Mouse (Mus musculus): ENCODE results near the gene Lmx1b.

The Lmx1b gene

DNA sequence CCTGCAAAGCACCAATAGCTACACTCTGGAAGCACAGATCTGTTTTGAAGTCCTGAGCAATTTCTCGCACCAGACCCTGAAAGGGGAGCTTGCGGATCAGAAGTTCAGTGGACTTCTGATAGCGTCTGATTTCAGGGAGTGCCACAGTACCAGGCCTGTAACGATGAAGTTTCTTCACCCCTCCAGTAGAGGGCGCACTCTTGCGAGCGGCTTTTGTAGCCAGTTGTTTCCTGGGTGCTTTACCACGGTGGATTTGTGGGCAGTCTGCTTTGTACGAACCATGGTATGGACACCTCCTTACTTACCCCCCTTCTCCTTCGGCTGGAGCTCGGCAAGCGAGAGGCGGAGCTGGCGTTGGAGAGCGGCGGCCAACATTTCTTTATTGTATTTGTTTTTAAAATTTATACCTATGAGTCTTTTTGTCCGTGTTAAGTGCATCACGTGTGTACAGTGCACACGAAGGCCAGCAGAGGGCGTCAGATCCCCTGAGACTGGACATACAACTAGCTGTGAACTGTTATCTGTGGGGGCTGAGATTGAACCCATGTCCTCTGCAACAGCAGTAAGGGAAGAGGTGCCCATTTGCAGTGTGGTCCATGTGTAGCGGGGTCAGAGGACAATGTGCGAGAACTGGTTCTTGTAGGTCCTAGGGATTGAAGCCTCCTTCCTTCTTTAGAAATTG lies 12.3 kb upstream of the Lmx1b start:
- no peak for TF ChIP-seq GATA4 (IDR thresholded peaks at IDR 0.05; ENCODE audit: insufficient replicate concordance, low read length)

DNA sequence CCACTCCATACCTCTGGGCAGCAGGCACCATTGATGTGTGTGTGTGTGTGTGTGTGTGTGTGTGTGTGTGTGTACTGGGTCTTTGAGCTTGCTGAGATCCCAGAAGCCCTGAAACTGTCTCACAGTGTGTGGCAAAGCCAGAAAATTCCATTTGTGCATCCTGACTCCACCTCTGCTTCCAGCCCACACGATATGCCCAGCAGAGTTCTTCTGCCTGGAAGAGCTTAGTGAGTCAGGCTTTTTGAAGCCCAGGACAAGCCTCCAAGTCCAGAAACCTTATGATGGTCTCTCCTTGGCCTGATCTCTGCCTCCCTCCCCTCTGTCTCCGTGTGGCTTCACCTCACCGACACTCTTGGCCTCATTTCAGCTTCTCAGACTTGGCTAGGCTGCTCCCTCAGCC lies 9.1 kb upstream of the Lmx1b start:
- no peak for TF ChIP-seq GATA4 (IDR thresholded peaks at IDR 0.05; ENCODE audit: insufficient replicate concordance, low read length)

DNA sequence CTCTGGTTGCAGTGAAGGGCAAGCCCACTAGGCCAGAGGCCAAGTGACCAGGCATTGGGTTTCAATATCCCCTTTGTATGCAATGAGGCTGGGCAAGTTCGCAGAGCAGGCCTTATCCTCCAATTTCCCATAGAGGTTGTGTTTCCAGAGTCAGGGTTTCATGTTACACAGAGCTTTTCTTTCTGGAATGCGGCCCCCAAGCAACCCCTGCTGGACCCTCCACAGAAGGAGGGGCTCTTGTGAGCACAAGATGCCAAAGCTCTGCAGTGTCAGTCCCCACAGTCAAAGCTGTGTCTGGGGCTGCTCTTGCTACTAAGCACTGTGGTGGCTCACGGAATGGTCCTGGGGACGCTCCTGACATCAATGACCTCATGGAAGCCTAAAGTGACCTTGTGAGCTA lies 8.6 kb upstream of the Lmx1b start:
- TF ChIP-seq GATA4 (IDR thresholded peaks at IDR 0.05; ENCODE audit: insufficient replicate concordance, low read length): no peak

DNA sequence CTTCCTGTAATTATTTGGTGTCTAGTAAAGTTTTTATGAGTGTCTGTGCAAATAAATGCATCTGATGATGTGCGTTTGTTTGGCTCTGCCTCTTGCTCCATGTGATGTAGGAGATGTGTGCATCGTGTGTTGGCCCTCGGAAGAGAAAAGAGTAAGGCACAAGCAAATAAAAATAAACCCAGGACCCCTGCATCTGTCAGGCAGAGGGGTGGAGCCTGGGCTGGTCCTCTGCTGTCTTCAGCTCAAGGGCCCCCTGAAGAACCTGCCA lies 5.9 kb upstream of the Lmx1b start:
- TF ChIP-seq GATA4 (IDR thresholded peaks at IDR 0.05; ENCODE audit: insufficient replicate concordance, low read length): no peak

DNA sequence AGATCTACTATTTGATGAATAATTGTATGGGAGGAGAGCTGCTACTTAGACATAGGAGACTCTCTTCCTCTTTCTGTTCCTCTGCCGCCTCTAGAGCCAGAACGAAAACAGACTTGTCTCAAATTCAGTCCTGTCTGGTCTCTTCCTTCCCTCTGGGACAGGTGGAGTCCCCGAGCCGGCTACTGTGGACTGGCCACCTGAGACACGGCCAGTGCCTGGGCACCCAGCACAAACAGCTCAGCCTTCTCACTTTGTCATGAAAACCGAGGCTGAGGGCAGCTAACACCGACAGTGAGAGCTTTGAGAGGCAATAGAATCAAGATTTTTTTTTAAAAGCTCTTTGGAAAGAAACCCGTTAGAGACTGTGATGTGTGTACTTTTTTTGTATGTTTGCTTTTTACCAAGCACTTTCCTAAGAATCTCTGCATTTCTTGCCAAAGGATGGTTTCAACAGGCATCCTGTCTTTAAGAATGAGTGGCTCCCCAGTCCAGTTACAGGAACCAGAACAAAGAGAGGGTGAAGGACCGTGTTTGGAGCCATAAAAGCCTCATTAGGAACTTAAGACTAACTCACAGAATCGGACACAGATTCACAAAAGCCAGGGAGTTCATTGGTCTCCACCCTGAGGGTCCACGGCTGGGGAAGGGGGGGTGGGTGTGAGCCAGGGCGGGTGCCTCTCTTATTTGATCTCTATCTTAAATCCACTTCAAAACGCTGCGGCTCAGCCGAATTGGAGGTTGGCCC lies 5.4 kb upstream of the Lmx1b start:
- TF ChIP-seq GATA4 (IDR thresholded peaks at IDR 0.05; ENCODE audit: insufficient replicate concordance, low read length): no peak

DNA sequence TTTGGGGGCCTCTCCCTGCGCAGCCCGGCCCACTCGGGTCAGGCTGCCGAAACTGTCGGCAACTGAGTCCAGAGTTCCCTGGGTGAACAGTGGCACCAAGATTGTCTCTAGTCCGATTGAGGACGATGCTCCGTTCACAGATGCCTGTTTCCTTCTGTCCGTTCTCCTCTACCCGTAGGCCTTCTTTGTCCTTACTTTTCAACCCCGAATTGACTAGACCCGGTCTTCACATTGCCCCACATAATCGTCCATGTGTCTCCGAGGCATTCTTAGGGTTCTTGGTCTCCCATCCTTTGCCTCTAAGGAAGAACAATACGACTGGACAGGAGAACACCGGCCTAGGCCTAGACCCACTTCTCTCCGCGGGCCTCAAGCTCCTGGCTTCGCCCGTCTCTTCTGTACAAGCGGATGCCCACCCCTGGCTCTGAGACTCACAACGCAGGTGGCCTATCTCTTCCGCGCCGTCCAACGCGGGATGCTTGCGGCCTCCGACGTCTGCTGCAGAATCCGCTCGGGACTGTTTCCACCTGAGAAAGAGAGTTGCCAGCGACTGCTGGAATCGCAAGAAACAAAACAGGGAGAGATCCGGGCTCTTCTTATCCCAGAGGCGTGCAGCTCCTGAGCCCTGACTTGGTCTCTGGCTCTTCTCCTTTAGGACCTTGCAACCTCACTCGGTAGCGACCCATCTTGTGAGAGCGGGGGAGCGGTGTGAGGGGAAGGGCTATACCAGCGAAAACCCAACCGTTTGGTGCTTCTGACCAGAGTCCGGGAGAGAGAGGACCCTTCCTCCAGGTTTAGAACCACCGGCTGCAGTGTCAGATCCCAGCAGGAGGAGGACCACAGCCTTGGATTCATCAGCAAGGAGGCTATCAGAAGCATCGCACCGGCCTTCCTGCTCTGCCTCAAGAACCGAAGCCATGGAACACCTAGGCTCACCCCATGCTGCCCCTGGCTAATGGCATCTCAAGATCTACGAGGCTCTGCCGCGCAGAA lies 3.7 kb upstream of the Lmx1b start:
- no peak for TF ChIP-seq GATA4 (IDR thresholded peaks at IDR 0.05; ENCODE audit: insufficient replicate concordance, low read length)

DNA sequence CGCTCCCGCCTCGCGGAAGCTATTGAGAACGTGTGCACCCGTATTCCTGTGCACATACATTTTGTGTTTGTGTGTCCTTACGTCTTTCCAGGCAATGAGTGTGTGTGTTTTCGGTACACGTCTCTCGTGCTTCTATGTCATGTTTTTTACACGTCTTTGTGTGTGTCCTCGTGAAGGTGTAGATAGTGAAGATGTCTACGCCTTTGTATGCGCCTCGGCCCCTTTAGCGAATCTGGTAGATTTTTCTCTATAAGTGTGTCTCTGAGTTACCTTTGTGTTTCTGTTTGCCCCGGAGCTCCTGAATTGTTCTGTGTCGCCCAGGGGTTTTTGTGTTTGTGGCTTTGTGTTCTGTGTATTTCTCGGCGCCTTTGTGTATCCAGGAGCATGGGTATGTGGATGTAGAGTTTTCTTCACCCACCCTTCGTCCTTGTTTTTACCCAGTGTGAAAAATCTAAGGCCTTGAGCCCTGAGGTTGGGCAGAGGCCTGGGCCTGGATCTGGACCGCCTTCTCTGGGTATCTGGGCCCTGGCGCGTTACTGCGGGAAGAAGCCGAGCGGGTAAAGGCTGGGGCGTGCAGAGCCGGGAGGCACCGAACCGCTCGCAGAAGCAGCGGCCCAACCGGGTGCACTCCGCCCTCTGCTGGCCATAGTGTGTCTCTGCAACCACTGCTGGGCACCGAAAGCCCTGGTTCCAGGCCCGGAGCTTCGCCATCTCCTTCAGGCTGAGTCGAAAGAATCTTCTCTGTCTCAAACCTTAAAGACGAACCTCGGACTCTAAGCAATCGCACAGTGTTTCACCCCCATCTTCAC lies 2.5 kb upstream of the Lmx1b start:
- TF ChIP-seq GATA4 (IDR thresholded peaks at IDR 0.05; ENCODE audit: insufficient replicate concordance, low read length): no peak

DNA sequence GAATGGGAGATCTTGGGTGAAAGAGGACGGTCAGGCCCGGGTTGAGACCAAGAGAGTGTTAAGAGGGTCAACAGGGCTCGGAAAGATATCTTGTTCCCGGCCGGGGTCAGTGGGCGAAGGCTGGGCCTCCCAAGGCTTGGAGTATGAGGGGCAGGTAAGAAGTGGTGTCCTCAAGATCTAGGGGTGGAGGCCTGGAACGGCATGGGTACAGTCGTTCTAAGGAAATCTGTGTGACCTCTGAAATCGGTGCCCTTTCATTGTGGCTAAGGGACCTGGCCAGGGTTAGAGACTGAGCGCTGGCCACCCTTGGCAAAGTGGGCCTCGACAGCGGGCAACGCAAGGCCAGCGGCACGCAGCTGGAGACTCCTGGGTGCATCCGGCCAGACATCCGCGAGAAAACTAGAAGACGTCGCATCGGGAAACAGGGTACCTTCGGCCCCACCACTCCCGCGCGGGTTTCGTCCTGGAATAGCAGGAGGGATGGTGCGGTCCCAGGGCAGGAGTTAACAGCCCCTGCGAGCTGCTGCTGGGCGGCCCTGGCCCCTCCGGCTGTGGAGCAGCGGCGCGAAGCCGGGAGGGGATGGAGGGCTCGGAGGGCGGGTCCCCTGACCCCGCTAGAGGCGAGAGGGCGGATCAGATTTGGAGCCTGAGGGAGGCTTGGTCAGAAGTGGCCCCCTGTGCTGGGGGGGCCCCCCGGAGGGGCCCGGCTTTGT lies 1.7 kb upstream of the Lmx1b start:
- no peak for TF ChIP-seq GATA4 (IDR thresholded peaks at IDR 0.05; ENCODE audit: insufficient replicate concordance, low read length)

DNA sequence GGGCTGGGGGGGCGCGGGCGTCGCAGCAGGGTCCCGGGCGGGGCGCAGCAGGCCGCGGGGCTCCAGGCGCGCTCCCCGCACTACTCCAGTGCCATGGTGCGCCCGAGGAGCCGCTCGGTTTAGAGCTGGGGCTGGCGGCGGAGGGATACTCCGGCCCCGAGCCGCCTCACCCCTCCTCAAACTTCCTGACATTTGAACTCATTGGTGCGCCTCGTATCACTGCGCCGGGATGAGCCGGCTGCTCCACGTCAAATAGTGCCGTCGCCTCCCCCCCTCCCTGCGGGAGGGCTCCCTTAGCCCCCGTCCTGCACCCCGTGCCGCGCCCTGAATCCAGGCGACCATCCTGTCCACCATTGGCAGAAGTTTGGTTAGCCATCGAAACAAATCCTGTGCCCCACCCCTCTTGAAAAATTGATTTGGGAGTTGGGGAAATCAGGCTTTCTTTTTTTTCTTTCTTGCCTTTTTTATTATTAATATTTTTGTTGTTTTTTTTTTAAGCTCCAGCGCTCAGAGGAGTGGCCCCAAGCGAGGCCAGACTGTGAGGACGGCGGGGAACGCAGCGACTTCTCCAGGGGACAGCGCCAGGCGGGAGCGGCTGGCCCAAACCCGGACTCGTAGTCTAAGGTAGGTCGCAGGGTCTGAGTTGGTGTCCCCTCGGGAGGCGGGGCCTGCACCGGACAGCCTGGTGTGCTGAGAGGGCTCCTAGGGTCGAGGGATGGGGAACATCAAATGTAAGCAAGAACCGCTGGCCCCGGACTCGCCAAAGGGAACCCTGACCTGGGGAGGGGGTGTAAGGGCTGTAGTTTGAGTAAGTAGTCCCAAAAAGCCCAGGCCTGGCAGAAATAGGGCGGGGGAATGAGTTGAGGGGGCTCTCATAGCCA lies 907 bp upstream of the Lmx1b start:
- TF ChIP-seq GATA4 (IDR thresholded peaks at IDR 0.05; ENCODE audit: insufficient replicate concordance, low read length): no peak

DNA sequence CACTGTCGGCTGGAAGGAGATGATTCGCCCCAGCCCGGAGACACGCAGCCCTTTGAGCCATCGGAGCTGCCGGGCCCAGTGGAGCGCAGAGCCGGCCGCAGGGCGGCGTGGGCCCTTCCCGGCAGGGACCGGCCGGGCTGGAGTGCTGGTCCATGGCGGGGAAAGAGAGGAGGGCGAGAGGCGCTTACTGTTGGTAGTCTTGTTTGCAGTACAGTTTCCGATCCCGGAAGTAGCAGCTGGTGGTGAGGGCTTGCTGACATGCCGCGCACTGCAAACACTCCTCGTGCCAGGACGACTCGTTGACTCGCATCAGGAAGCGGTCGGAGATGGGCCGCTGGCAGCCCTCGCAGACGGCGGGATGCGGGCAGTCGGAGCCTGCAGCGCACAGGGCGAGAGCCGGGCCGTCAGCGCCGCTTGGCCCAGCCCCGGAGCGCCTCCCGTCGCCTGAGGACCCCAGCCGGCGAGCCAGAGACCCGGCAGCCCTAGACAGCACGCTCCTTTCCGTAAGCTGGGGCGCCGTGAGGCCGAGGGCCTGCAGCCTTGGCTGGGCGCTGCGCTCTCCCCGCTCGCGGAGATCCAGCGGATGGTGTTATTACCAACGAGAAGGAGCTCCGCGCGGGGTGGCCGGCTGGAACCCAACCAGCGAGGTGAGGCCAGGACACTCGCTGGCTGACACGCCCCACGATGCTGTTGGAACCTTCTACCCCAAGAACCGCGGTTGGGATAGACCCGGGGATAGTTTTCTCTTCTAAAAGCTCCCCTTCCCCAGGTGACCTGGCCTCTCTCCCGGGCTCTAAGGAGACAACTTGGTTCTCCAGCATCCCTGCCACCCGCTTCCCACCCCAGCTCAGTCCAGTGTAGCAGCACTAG lies 775 bp downstream of the Lmx1b start:
- TF ChIP-seq GATA4 (IDR thresholded peaks at IDR 0.05; ENCODE audit: insufficient replicate concordance, low read length): no peak

DNA sequence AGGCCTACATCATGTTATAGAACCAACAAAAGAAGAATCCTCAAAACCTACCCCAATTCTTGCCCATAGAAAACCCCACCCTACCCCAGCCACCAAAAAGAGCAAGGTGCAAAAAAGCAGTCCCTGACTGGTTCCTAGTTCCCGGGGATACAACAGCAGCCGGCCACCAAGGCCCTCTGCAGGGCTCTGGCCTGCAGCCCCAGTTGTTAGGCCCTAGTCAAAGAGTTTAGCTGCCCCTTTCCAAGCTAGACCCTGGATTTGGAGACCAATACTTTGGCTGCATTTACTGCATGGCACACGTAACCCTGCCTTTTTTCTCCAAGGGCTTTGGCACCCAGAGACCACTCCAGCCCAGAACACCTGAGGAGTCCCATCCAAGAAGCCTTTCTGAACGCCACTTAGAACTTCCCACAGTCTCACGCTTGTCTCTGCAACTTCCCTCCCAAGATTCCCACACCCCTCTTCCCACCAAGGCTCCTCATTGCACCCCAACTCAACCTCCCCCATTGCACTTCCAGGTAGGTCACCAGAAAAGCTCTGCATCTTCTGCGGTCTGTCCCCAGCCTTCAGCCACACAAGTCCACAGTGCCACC lies 2.1 kb downstream of the Lmx1b start:
- no peak for TF ChIP-seq GATA4 (IDR thresholded peaks at IDR 0.05; ENCODE audit: insufficient replicate concordance, low read length)

DNA sequence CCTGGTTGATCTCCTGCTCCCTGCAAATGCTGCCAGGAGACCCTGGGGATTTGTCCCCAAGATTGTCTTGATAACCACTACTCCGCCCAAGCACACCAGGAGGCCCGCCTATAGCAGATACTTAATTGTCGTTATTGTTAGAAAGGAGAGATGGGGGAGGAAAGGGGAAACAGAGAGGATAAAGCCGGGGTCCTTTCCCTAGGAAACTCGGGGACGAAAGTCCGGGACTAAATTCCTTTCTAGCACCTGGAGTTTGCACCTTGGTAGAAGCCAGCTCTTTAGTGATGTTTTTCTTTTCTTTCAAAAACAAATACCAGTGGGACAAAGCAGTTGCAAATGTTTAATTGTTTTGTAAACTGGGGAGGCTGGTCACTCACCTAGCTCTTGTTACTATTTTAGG lies 3.0 kb downstream of the Lmx1b start:
- TF ChIP-seq GATA4 (IDR thresholded peaks at IDR 0.05; ENCODE audit: insufficient replicate concordance, low read length): no peak
